Mouse (Mus musculus): Measurements from ENCODE around the gene Chp2. TPM values are rescaled to one million over a fixed set of nuclear protein-coding genes. Genes with fewer than 3 reads are reported as not detected.

Gene Chp2
- polyA plus RNA-seq, 1 experiment from 2014 or later = 0.23 TPM

Other genes with a start within 250 kb of the Chp2 start
- gene Cog7, start 237.8 kb upstream of the Chp2 start, polyA plus RNA-seq (2014; fragmentation: Nextera tagmentation; extraction: Ambion mirVana) = 18.3 and 19.2 TPM in 2 replicates
- 66.3 and 77.8 TPM in 2 replicates for gene Gga2, start 198.3 kb upstream of the Chp2 start, polyA plus RNA-seq (2014; fragmentation: Nextera tagmentation; extraction: Ambion mirVana)
- gene Ubfd1, start 152.3 kb upstream of the Chp2 start, polyA plus RNA-seq (2014; fragmentation: Nextera tagmentation; extraction: Ambion mirVana) = 66.4 TPM in 2 replicates
- gene Ears2, start 152.2 kb upstream of the Chp2 start, polyA plus RNA-seq (2014; fragmentation: Nextera tagmentation; extraction: Ambion mirVana) = 39.3 and 41.9 TPM in 2 replicates
- 1,545 and 1,597 TPM in 2 replicates for gene Ndufab1, start 117.6 kb upstream of the Chp2 start, polyA plus RNA-seq (2014; fragmentation: Nextera tagmentation; extraction: Ambion mirVana)
- gene Palb2, start 86.5 kb upstream of the Chp2 start, polyA plus RNA-seq (2014; fragmentation: Nextera tagmentation; extraction: Ambion mirVana) = 7.6 and 7.7 TPM in 2 replicates
- gene Dctn5, start 86.5 kb upstream of the Chp2 start, polyA plus RNA-seq (2014; fragmentation: Nextera tagmentation; extraction: Ambion mirVana) = 73.3 and 74.6 TPM in 2 replicates
- gene Plk1, start 60.1 kb upstream of the Chp2 start, polyA plus RNA-seq (2014; fragmentation: Nextera tagmentation; extraction: Ambion mirVana) = 56.6 and 64.1 TPM in 2 replicates
- not detected in 2 replicates for gene Ern2, start 33.3 kb upstream of the Chp2 start, polyA plus RNA-seq (2014; fragmentation: Nextera tagmentation; extraction: Ambion mirVana)
- 5.8 and 6.7 TPM in 2 replicates for gene Prkcb, start 69.3 kb downstream of the Chp2 start, polyA plus RNA-seq (2014; fragmentation: Nextera tagmentation; extraction: Ambion mirVana)